Mouse (Mus musculus) hindlimb bud, embryonic 11.5 days (tissue): ENCODE results near the gene Prox1.

ENCODE experiments used
- DNase-seq: peaks from one replicate; pipeline ENCODE4 v3.0.0-alpha.2; 2012; ENCODE audit warnings: low read depth, low spot score; ENCODE audit errors: extremely low spot score

Gene Prox1

GRCm38 (mm10) chr1:190144416-190144815 lies 26.1 kb downstream of the Prox1 start:
- no peak for DNase-seq

GRCm38 (mm10) chr1:190143593-190143992 lies 26.9 kb downstream of the Prox1 start:
- DNase-seq = no peak

GRCm38 (mm10) chr1:190142584-190142983 lies 27.9 kb downstream of the Prox1 start:
- no peak for DNase-seq

GRCm38 (mm10) chr1:190140519-190140918 lies 30.0 kb downstream of the Prox1 start:
- DNase-seq = no peak

- DNase-seq = no peak
Measured at GRCm38 (mm10) chr1:190139711-190140405, 30.7 kb downstream of the Prox1 start.

- DNase-seq = no peak
Measured at GRCm38 (mm10) chr1:190137943-190138342, 32.6 kb downstream of the Prox1 start.

GRCm38 (mm10) chr1:190132897-190133296 lies 37.6 kb downstream of the Prox1 start:
- DNase-seq = no peak

GRCm38 (mm10) chr1:190130888-190131287 lies 39.6 kb downstream of the Prox1 start:
- no peak for DNase-seq

GRCm38 (mm10) chr1:190129553-190129952 lies 41.0 kb downstream of the Prox1 start:
- no peak for DNase-seq

GRCm38 (mm10) chr1:190128674-190129322 lies 41.7 kb downstream of the Prox1 start:
- no peak for DNase-seq

GRCm38 (mm10) chr1:190127878-190128277 lies 42.6 kb downstream of the Prox1 start:
- no peak for DNase-seq

GRCm38 (mm10) chr1:190127163-190127795 lies 43.2 kb downstream of the Prox1 start:
- no peak for DNase-seq

GRCm38 (mm10) chr1:190124961-190125739 lies 45.4 kb downstream of the Prox1 start:
- DNase-seq = no peak

- no peak for DNase-seq
Measured at GRCm38 (mm10) chr1:190123404-190123803, 47.1 kb downstream of the Prox1 start.

GRCm38 (mm10) chr1:190115985-190116384 lies 54.5 kb downstream of the Prox1 start:
- DNase-seq = no peak

- DNase-seq = no peak
Measured at GRCm38 (mm10) chr1:190111741-190112140, 58.8 kb downstream of the Prox1 start.

- no peak for DNase-seq
Measured at GRCm38 (mm10) chr1:190107587-190107986, 62.9 kb downstream of the Prox1 start.

GRCm38 (mm10) chr1:190106674-190107420 lies 63.7 kb downstream of the Prox1 start:
- no peak for DNase-seq

- no peak for DNase-seq
Measured at GRCm38 (mm10) chr1:190106060-190106459, 64.5 kb downstream of the Prox1 start.

- DNase-seq = no peak
Measured at GRCm38 (mm10) chr1:190093326-190093725, 77.2 kb downstream of the Prox1 start.

GRCm38 (mm10) chr1:190092076-190092475 lies 78.4 kb downstream of the Prox1 start:
- no peak for DNase-seq
